Mouse (Mus musculus) lung, adult 2 months (tissue): Measurements from ENCODE around the gene Mdga1.

Experiments used
- CTCF ChIP-seq: fragments of 200-500 bp; IDR thresholded peaks from 2 replicates; pipeline ENCODE4 v1.5.1; 2011; ENCODE audit warnings: mild to moderate bottlenecking, low read length, control low read depth; ENCODE audit not compliant: insufficient read depth
- POLR2A ChIP-seq: fragments of 200-500 bp; IDR thresholded peaks from 2 replicates; pipeline ENCODE4 v1.6.1; 2011; ENCODE audit warnings: low read depth, mild to moderate bottlenecking, control low read depth, low read length, borderline replicate concordance; ENCODE audit errors: extremely low read depth

GRCm38 (mm10) chr17:29800096-29800455 is 169.8 kb downstream of the Mdga1 start:
- no peak for TF ChIP-seq CTCF
- TF ChIP-seq POLR2A, result no peak
